Mouse (Mus musculus): ENCODE results near the gene Hes3. TPM values are rescaled to one million over a fixed set of nuclear protein-coding genes. Genes with fewer than 3 reads are reported as not detected.

The Hes3 gene
- polyA plus RNA-seq (2015; fragmentation: Illumina TruSeq; extraction: RNeasy Lipid Tissue Mini Kit (QIAGEN cat#74804); ENCODE audit: insufficient read depth, low read depth, low replicate concordance), result not detected

DNA sequence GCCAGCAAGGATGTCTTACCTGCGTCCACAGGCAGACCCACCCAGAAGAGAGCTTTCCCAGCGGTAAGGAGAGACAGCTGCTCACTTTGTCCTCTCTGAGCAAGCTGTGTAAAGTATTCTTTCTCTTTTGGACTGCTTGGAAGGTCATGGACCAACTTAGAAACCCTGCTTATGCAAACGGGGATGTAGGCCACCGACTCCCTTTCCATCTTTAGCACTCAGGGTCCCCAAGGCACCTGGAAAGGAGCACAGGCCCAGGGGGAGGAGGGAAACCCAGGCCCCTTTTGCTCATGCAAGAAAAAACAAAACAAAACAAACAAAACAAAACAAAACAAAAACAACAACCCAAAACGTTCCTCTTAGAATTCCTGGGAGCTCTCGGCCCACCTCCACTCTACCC, at the start of gene Hes3:
Hes3 (minus strand) TSS at position 101 of the 400 bp plus-strand sequence.

DNA sequence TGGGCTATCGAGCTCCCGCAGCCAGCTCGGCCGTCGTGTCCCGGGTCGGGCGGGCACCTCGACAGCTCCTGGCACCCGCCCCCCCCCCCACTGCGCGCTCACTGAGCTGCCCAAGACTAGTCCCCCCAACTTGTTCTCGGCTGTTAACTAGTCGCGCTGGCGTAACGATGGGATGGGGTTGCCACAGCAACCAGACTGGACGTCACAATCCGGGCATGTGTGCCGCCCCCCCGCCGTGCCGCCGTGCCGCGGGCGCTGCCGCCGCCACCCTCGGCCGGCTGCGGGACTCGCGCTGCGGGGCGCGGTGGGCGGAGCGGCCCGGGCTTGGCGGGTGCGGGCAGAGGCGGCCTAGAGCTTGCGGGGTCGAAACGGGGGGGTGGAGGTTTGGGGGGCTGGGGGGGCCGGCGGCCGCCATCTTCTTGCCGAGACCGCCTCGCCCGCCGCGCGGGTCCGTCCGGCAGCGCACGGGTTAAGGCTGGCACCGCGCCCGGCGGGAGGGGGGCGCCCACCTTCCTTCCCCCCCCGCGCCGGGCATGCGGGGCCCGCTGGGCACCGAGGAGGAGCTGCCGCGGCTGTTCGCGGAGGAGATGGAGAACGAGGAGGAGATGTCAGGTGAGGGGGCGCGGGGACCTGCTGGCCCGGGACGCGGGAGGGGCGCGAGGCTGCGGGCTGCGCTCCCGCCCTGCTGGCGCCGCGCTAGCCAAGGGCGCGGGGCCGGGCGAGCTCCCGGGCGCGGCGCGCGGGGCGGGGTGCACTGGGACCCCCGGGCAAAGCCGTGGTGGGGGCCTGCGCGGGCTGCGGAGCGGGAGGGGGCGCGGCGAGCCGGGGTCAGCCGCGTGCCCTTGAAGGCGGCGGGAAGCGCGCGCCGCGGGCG, 47.2 kb upstream of the Hes3 start, which contains the start of gene Chd5:
Chd5 (plus strand) TSS at position 233 of the 874 bp plus-strand sequence.

DNA sequence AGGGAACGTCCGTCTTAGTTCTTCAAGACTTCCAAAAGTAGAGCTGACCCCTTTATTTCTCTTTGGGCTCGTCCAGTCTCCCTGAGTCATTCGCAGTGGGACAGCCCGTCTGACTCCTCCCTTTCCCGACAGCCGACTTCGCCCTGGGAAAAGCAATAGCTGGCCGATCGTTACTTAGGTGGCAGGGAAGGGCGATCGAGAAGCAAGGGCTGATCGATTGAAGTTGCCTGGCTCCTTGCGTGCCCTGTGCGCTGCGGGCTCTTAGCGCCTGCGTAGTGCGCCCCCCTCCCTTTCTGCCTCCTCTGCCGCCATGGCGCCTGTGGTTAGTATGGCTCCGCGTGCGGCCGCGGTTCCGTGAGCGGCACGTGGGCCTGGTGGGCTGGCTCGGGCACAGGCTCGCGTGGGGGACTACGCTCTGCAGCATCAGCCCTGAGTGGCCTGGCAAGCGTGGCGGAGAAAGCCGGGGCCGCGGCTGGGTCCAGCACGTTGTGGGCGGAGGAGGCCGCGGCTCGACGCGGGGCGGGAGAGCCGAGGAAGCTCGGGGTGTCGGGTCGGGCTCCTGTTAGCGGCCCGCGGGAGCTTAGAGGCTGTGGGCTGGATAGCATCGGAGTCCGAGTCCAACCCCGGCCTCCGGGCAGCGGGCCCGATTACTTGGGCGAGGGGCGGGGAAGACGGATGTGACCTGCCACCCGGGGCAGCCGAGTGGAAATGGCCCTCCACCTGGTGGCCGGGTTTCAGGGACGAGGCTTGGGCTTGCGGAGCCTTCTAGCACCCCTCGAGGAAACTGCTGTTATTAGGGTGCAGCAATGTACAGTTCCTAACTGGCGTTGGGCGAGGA, 34.3 kb upstream of the Hes3 start, which contains the start of gene Rpl22:
Rpl22 (plus strand) TSS at position 169 of the 838 bp plus-strand sequence.

DNA sequence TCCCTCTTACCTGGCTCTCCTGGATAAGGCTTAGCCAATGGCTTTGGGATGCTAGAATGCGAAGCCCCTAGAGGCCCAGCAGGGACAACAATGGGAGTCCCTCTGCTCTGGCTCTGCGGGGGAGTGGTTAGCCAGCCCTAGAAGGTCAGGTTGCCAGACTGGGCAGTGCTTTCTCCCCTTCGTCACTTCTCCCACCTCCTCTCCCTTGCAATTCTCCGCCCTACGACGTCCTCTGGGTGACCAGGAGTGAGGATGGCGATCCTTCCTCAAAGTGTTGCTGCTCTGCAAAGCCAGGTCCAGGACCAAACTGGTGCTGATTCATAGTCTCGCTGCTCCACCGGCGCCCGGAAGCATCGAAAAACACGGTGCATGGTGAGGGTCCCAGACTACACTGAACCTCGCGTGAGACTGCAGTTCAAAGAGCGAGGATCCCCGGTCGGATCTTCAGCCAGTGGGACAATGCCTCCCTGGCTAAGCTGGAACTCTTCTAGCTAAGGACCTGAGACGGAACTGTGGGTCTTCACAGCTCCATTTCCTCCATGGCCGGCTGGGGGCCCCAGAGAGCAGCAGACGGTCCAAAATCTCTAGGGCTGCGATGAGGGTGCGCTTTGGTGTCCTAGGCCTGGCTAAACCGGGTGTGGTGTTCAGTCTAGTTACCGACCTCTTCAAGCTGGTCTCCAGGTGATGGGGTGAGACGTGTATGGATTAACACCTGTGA, 27.2 kb upstream of the Hes3 start, which contains the start of gene Rnf207:
Rnf207 (minus strand) TSS at position 477 of the 718 bp plus-strand sequence.

DNA sequence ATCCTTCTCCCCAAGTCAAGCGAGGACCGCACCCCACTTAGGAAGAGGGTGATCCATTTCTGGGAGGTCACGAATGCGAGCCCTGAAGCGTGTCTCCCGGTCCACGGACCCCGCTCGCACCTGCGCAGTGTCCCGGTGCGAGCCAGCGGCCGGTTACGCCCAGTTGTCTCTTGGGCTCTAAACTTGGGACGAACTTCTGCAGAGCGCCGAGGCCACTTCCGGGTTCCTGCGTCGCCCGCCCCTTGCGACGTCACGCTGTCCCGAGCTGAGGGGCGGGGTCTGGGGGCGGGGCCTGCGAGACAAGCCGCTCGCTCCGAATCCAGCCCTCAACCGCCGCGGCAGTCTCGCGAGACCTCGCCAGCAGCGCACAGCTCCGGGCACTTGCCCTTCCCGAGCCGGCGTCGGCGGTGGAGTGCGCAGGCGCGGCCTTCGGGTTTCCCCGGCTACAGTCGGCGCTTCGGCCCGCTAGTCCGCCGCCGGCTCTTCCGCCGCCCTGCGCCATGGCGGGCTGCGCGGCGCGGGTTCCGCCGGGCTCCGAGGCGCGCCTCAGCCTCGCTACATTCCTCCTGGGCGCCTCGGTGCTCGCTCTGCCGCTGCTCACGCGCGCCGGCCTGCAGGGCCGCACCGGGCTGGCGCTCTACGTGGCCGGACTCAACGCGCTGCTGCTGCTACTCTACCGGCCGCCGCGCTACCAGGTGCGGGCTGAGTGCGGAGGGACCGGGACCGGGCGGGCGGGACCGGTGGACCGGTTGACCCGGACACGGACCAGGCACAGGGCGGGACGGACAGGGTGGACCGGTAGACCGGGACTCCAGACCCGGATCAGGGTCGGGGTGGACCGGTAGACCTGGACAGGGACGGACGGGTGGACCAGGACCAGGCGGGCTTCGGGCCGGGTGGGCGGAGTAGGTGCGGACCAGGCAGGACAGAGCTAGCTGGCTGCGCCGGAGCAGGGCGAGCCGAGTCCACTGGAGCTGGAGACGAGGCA, 5.7 kb upstream of the Hes3 start, which contains the start of gene Icmt:
Icmt (plus strand) TSS at position 354 of the 988 bp plus-strand sequence.

DNA sequence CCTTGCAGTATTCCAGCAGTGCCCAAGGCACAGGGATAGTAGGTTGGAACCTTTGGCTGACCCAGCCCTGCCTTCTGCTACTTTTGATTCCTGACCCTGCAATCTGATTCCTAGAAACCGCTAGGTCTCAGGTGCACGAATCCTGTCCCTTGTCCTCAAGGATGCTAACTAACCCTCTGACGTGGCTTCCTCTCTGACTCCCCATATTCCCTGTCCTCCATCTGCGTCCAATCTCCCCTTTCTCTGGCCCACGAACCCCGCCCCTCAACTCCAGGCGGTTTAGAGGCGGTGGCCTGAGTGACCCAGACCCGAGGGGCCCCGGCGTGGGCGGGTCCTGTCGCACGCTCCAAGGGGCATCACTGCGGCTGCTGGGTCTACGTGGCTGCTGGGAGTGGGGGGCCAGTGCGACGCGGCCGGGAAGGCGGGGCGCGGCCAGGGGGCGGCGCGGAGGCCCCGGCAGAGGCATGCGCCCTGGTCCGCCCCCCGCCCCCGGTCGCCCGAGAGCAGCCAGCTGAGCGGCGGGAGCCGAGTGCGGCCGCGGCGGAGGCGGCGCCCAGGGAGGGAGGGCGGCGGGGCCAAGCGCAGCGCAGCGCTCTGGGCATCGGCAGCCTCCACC, 17.7 kb downstream of the Hes3 start, which contains the start of gene Gpr153:
Gpr153 (plus strand) TSS at position 612 of the 616 bp plus-strand sequence.

Other genes starting within 250 kb of the Hes3 start
- gene Plekhg5, start 219.2 kb downstream of the Hes3 start, polyA plus RNA-seq (2015; fragmentation: Illumina TruSeq; extraction: RNeasy Lipid Tissue Mini Kit (QIAGEN cat#74804); ENCODE audit: insufficient read depth, low read depth, low replicate concordance), result 7.3 TPM
- gene Tnfrsf25, start 175.7 kb downstream of the Hes3 start, polyA plus RNA-seq (2015; fragmentation: Illumina TruSeq; extraction: RNeasy Lipid Tissue Mini Kit (QIAGEN cat#74804); ENCODE audit: insufficient read depth, low read depth, low replicate concordance), result 2.1 TPM
- gene Espn, start 139.3 kb downstream of the Hes3 start, polyA plus RNA-seq (2015; fragmentation: Illumina TruSeq; extraction: RNeasy Lipid Tissue Mini Kit (QIAGEN cat#74804); ENCODE audit: insufficient read depth, low read depth, low replicate concordance), result 1.5 TPM
- not detected for gene Hes2, start 132.8 kb downstream of the Hes3 start, polyA plus RNA-seq (2015; fragmentation: Illumina TruSeq; extraction: RNeasy Lipid Tissue Mini Kit (QIAGEN cat#74804); ENCODE audit: insufficient read depth, low read depth, low replicate concordance)
- gene Acot7, start 113.5 kb downstream of the Hes3 start, polyA plus RNA-seq (2015; fragmentation: Illumina TruSeq; extraction: RNeasy Lipid Tissue Mini Kit (QIAGEN cat#74804); ENCODE audit: insufficient read depth, low read depth, low replicate concordance), result 6.0 TPM
- gene Gpr153, start 17.4 kb downstream of the Hes3 start, polyA plus RNA-seq (2015; fragmentation: Illumina TruSeq; extraction: RNeasy Lipid Tissue Mini Kit (QIAGEN cat#74804); ENCODE audit: insufficient read depth, low read depth, low replicate concordance), result 4.5 TPM
- 9.5 TPM for gene Icmt, start 5.6 kb upstream of the Hes3 start, polyA plus RNA-seq (2015; fragmentation: Illumina TruSeq; extraction: RNeasy Lipid Tissue Mini Kit (QIAGEN cat#74804); ENCODE audit: insufficient read depth, low read depth, low replicate concordance)
- gene Rnf207, start 27.3 kb upstream of the Hes3 start, polyA plus RNA-seq (2015; fragmentation: Illumina TruSeq; extraction: RNeasy Lipid Tissue Mini Kit (QIAGEN cat#74804); ENCODE audit: insufficient read depth, low read depth, low replicate concordance), result not detected
- gene Rpl22, start 34.1 kb upstream of the Hes3 start, polyA plus RNA-seq (2015; fragmentation: Illumina TruSeq; extraction: RNeasy Lipid Tissue Mini Kit (QIAGEN cat#74804); ENCODE audit: insufficient read depth, low read depth, low replicate concordance), result 217 TPM
- 1.3 TPM for gene Chd5, start 47.0 kb upstream of the Hes3 start, polyA plus RNA-seq (2015; fragmentation: Illumina TruSeq; extraction: RNeasy Lipid Tissue Mini Kit (QIAGEN cat#74804); ENCODE audit: insufficient read depth, low read depth, low replicate concordance)
- 0.28 TPM for gene Nphp4, start 185.0 kb upstream of the Hes3 start, polyA plus RNA-seq (2015; fragmentation: Illumina TruSeq; extraction: RNeasy Lipid Tissue Mini Kit (QIAGEN cat#74804); ENCODE audit: insufficient read depth, low read depth, low replicate concordance)
- gene Kcnab2, start 186.2 kb upstream of the Hes3 start, polyA plus RNA-seq (2015; fragmentation: Illumina TruSeq; extraction: RNeasy Lipid Tissue Mini Kit (QIAGEN cat#74804); ENCODE audit: insufficient read depth, low read depth, low replicate concordance), result 1.3 TPM